Mouse (Mus musculus): ENCODE measurements at regions not wholly inside any gene's neighbourhood (a gene's known extent, or its start where the extent isn't known, plus 50 kb on each side); places are given as distances from the start of the nearest gene placed in this dataset.
"Not testable (repeated sequence)": the region's sequence is repeated elsewhere in the genome, so short reads cannot be mapped to it uniquely, and the experiment has no call there.

DNA sequence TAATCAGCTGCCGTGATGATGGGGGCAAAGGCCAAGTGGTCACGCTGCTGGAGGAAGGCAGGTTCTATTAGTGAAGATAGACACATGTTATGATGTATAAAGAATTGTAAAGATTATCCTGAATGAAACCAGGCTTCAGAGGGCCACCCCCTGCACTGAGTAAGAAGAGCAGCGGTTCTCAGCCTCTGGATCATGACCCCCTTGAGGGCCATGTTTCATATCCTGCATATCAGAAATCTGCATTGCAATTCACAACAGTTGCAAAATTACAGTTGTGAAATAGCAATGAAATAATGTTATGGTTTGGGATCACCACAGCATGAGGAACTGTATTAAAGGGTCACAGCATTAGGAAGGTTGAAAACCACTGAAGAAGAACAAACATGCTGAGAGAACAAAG lies 162.5 kb upstream of the Zranb2 start:
- Histone ChIP-seq H3K9me3 (no peaks in the 10 kb centered on the region), H3K27me3 (no peaks in the 10 kb centered on the region), H3K27ac (replicated peaks) (no peak overlapping the region), H3K4me3 (no peak overlapping the region), H3K9ac (no peak overlapping the region), H3K4me2 (no peak overlapping the region), H3K4me1 (replicated peaks) (no peaks in the 10 kb centered on the region), H3K36me3 (no peaks in the 10 kb centered on the region)
- no peak for ATAC-seq (ENCODE audit: low FRiP score, low read depth)
- WGBS, result 63% methylated on average over 3 of the region's 3 CpGs

DNA sequence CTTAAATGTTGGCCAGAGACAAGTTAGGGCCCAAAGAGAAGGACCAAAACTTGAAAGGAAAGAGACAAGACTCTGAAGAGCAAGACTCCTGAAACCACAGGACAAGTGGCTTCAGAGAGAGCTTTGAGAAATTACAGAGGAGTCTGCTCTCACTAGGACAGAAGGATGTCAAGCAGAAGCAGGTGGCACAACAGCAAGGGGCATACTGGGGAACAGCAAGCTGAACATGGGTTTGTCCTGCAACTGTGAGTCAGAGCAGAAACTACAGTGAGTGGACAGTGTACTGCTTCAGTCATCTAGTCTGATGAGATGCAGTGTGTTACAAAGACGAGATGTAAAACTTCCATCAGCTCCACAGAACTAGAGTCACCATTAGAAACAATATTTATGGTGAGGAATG lies 160.6 kb upstream of the Zranb2 start:
- Histone ChIP-seq H3K9me3 (no peaks in the 10 kb centered on the region), H3K9ac (no peak overlapping the region), H3K4me3 (no peak overlapping the region), H3K27me3 (no peaks in the 10 kb centered on the region), H3K36me3 (no peaks in the 10 kb centered on the region), H3K4me1 (replicated peaks) (no peaks in the 10 kb centered on the region), H3K4me2 (no peak overlapping the region), H3K27ac (replicated peaks) (no peak overlapping the region)
- WGBS, result 87% methylated on average over 1 of the region's 1 CpGs
- ATAC-seq (ENCODE audit: low FRiP score, low read depth), result no peak

DNA sequence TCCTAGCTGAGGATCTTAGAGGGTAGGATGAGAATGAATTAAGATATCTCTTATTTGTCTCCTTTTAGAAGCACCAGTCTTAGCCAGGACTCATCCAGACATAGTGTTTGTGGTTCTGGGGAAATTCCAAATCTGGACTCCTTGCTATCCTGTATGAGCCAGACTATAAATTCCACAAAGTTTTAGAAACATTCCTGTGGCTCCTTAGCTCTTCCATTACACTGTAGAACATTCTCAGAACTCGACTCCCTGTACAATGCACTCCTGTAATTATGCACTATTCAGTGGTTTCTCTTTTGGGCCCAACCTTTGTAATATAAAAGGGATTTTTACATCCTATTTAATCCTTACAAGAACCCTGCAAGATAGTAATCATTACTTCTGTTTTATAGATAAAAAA lies 159.8 kb upstream of the Zranb2 start:
- Histone ChIP-seq H3K4me1 (replicated peaks) (no peaks in the 10 kb centered on the region), H3K27me3 (no peaks in the 10 kb centered on the region), H3K36me3 (no peaks in the 10 kb centered on the region), H3K27ac (replicated peaks) (no peak overlapping the region), H3K9me3 (no peaks in the 10 kb centered on the region), H3K9ac (no peak overlapping the region), H3K4me2 (no peak overlapping the region), H3K4me3 (no peak overlapping the region)
- 76% methylated on average over 1 of the region's 1 CpGs for WGBS
- no peak for ATAC-seq (ENCODE audit: low FRiP score, low read depth)

DNA sequence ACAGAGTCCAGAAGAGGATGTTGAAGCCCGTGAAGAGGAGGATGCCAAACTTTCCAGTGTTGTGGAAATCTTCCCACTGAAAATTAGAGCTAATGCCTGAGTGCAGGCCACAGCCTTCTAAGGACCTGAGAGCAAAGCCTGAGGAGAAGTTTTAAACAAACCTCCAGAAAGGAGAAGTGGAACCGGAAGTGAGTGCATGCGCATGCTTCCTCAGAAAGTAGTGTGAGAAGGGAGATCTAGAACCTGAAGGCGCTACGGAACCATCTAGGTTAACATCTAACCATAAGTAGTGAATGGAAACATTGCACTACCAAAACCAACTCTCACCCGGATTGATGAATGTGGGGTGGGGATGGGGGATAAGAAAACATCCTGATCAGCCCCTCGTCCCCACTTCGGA lies 156.4 kb upstream of the Zranb2 start:
- 94% methylated on average over 8 of the region's 8 CpGs for WGBS
- no peak overlapping the region for H3K4me3 ChIP-seq
- H3K9ac ChIP-seq, result no peak overlapping the region
- ATAC-seq (ENCODE audit: low FRiP score, low read depth), result no peak
- no peaks in the 10 kb centered on the region for H3K4me1 ChIP-seq (replicated peaks)
- no peaks in the 10 kb centered on the region for H3K9me3 ChIP-seq
- H3K27me3 ChIP-seq, result no peaks in the 10 kb centered on the region
- H3K4me2 ChIP-seq, result no peak overlapping the region
- no peaks in the 10 kb centered on the region for H3K36me3 ChIP-seq
- H3K27ac ChIP-seq (replicated peaks), result no peak overlapping the region

DNA sequence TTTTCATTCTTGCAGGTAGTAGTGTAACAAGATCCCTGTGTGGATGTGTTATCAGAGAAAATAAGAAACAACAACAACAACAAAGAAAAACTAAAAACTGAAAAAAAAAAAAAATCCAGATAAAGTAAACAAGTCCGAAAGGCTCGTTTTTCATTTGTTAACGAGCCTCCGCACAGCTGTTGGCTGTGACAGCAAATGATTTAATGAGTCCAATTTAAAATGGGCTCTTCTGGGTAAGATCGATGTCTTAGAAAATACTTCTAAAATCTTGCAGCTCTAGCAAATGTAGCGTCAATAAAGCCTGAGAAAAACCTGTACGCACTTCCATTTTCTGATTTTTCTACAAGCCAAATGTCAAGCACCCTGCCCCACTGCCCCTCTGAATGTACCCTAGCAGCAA lies 155.8 kb upstream of the Zranb2 start:
- Histone ChIP-seq H3K9ac (no peak overlapping the region), H3K4me3 (no peak overlapping the region), H3K9me3 (no peaks in the 10 kb centered on the region), H3K36me3 (no peaks in the 10 kb centered on the region), H3K4me2 (no peak overlapping the region), H3K27ac (replicated peaks) (no peak overlapping the region), H3K4me1 (replicated peaks) (no peaks in the 10 kb centered on the region), H3K27me3 (no peaks in the 10 kb centered on the region)
- WGBS, result 80% methylated on average over 7 of the region's 7 CpGs
- ATAC-seq (ENCODE audit: low FRiP score, low read depth), result no peak

DNA sequence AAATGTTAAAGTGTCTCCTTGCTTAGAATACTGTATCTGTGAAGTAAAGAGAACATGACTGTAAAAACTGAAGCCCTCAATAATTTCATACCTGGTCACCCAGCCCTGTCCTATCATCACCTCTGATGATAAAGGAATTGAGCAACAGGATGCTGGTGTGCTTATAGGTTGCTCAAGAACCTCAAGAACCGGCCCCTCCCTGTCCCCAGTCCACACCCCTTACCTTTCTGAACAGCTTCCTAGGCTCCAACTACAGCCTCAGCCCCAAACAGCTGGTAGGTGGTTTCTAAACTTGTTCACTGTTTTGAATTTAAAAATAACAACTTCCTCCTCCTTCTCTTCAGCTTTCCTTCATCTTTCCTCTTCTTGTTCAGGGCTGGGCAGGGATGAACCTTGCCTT lies 142.1 kb upstream of the Zranb2 start:
- Histone ChIP-seq H3K27me3 (no peaks in the 10 kb centered on the region), H3K4me2 (no peak overlapping the region), H3K9ac (no peak overlapping the region), H3K27ac (replicated peaks) (no peak overlapping the region), H3K9me3 (no peaks in the 10 kb centered on the region), H3K4me1 (replicated peaks) (no peaks in the 10 kb centered on the region), H3K4me3 (no peak overlapping the region), H3K36me3 (no peaks in the 10 kb centered on the region)
- ATAC-seq (ENCODE audit: low FRiP score, low read depth), result no peak
- 85% methylated on average over 1 of the region's 1 CpGs for WGBS

DNA sequence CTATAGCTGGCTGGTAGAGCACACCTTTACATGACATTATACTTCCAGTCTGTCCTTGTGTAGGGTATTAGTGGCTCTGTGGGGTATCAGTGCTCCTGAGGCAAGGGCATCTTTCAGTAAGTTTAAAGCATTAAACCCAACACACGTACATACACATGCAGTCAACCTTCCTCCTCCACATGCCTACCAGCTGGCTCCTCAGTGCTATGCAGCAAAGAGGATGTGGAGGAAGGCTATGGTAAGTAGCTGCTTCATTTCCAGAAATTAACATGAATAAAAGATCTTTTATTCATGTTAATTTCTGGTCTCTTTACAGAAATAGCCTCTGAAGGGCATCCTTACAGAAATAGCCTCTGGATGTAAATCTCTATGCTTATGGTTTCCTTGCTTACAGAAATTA lies 140.1 kb upstream of the Zranb2 start:
- H3K4me1 ChIP-seq (replicated peaks), result no peaks in the 10 kb centered on the region
- no peak for ATAC-seq (ENCODE audit: low FRiP score, low read depth)
- no peaks in the 10 kb centered on the region for H3K27me3 ChIP-seq
- H3K9ac ChIP-seq, result no peak overlapping the region
- no peak overlapping the region for H3K27ac ChIP-seq (replicated peaks)
- no peaks in the 10 kb centered on the region for H3K36me3 ChIP-seq
- no peak overlapping the region for H3K4me3 ChIP-seq
- no peaks in the 10 kb centered on the region for H3K9me3 ChIP-seq
- WGBS, result 74% methylated on average over 1 of the region's 1 CpGs
- H3K4me2 ChIP-seq, result no peak overlapping the region

DNA sequence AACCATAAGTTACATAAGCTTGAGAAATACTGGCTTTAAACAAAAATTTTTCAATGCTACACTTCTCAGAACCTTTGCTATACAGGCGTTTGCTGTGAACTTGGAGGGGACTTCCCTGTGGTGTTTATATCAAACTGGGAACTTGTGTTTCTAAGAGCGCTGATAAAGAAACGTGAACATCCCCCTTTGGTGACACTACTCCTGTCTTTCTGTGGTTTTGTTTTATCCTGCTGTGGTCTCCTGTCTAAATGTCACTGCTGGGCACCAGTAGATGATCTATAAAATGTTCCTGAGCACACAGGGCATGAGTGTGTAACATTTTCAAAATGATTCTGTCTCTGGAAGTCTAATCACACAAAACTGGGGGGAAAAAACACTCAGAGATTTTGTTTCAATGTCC lies 134.1 kb upstream of the Zranb2 start:
- Histone ChIP-seq H3K36me3 (no peaks in the 10 kb centered on the region), H3K4me2 (no peak overlapping the region), H3K9me3 (no peaks in the 10 kb centered on the region), H3K4me3 (no peak overlapping the region), H3K27ac (replicated peaks) (no peak overlapping the region), H3K27me3 (no peaks in the 10 kb centered on the region), H3K4me1 (replicated peaks) (no peaks in the 10 kb centered on the region), H3K9ac (no peak overlapping the region)
- ATAC-seq (ENCODE audit: low FRiP score, low read depth), result no peak
- 79% methylated on average over 3 of the region's 3 CpGs for WGBS

DNA sequence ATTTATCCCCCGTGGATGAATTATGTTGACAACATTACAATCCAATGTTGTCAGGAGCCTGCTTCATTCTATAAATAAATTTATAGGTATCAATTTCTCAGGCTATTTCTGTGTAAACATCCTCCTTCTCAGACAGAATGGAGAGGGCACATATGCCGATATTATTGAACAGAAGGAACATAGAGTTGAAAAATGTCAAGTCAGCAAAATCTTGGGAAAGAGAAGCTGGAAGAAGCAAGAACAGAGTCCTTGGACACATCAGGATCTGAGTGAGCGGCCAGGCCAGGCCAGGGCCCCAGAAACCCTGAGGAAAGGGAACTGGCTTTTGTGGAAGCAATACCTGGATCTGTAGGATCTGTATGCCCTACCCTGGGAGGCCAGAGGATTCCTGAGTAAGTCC lies 129.9 kb upstream of the Zranb2 start:
- WGBS, result 81% methylated on average over 3 of the region's 3 CpGs
- ATAC-seq (ENCODE audit: low FRiP score, low read depth), result no peak
- H3K9me3 ChIP-seq, result no peaks in the 10 kb centered on the region
- no peak overlapping the region for H3K27ac ChIP-seq (replicated peaks)
- H3K4me2 ChIP-seq, result no peak overlapping the region
- H3K4me1 ChIP-seq (replicated peaks), result no peaks in the 10 kb centered on the region
- no peaks in the 10 kb centered on the region for H3K36me3 ChIP-seq
- no peaks in the 10 kb centered on the region for H3K27me3 ChIP-seq
- no peak overlapping the region for H3K4me3 ChIP-seq
- H3K9ac ChIP-seq, result no peak overlapping the region

DNA sequence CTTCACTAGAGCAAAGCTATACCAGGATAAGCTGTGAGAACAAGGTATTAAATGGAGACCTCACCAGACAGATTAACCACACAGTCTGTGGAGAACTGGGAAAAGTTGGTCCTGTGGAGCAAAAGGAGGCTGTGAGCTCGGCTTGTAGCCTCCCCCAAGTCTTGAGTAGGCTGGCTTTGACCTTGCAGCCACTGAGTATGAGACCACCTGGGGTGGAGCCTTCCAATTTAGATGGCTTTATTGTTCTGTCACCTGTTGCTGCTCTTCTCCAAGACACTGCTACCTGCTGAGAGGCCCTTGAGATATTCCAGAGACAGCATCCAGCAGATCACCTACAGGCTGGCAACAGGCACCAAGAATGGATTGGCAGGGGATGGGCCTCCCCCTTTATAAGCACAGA lies 110.5 kb upstream of the Zranb2 start:
- not testable (repeated sequence) for ATAC-seq (ENCODE audit: low FRiP score, low read depth)
- 58% methylated on average over 1 of the region's 1 CpGs for WGBS

DNA sequence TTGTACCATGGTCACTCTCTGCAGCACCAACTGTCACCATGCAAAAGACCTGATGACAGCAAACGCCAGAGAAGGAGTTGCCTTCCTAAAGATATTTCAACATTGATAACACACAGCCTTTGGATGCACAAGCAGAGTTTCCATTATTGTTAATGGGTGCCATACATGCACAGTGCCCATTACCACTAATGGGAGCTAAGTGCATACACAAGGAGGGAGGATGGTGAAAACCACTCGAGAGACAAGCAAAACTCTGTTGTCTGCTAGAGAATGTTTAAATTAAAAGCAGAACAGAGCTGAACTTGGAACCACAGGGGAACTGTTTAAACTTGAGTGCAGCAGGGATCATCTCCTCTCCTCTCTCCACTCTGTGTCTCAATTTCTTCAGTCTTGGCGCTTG lies 107.2 kb upstream of the Zranb2 start:
- H3K4me1 ChIP-seq (replicated peaks), result no peaks in the 10 kb centered on the region

More for the DNA sequence above, 110.5 kb upstream of the Zranb2 start:
- H3K4me3 ChIP-seq; H3K27me3 ChIP-seq; H3K9me3 ChIP-seq; H3K36me3 ChIP-seq; H3K4me1 ChIP-seq (replicated peaks); H3K9ac ChIP-seq; H3K4me2 ChIP-seq; H3K27ac ChIP-seq (replicated peaks): not testable (repeated sequence)

DNA sequence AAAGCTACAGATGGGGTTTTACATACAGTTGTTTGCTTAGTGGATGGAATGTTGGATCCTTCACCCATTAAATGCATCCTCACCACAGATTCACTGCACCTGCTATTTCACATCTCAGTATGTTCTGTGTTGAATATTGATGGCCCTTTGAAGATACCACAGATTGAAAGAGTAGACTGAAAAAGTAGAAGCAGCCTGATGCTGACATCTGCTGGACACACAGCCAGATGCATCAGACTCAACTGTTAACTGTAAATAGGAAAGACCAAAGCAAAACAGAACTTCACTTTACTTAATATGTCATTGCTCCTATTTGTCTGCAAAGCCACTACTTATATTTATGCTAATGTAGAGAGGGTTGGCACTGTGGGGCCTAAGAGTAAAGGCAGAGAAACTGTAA lies 84.2 kb upstream of the Zranb2 start:
- Histone ChIP-seq H3K4me1 (replicated peaks) (no peaks in the 10 kb centered on the region), H3K27me3 (no peaks in the 10 kb centered on the region), H3K9ac (no peak overlapping the region), H3K36me3 (no peaks in the 10 kb centered on the region), H3K9me3 (no peaks in the 10 kb centered on the region), H3K4me2 (no peak overlapping the region), H3K4me3 (no peak overlapping the region), H3K27ac (replicated peaks) (no peak overlapping the region)
- peak; percentile 81; the same call in 1 of the 2 replicates for ATAC-seq (ENCODE audit: low FRiP score, low read depth)

More for the DNA sequence above, 107.2 kb upstream of the Zranb2 start:
- Histone ChIP-seq H3K27me3 (no peaks in the 10 kb centered on the region), H3K9ac (no peak overlapping the region), H3K4me2 (no peak overlapping the region), H3K4me3 (no peak overlapping the region), H3K36me3 (no peaks in the 10 kb centered on the region), H3K27ac (replicated peaks) (no peak overlapping the region), H3K9me3 (no peaks in the 10 kb centered on the region)
- ATAC-seq (ENCODE audit: low FRiP score, low read depth), result no peak
- 78% methylated on average over 3 of the region's 3 CpGs for WGBS

DNA sequence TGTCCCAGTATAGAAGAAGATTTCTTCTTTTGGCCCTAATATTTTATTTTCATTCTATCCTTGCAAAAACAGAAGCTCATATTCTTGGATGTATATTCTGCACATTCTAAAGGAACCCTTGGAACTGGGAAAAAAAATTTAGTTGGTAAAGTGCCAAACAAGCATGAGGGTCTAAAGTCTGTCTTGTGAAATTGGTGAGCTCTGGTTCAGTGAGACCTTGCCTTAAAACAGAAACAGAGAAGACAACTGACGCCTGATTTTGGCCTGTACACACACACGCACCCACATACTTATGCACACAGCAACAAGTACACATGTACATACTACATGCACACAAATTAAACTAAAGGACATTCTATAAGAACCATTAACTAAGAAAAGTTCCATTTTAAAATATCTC lies 62.4 kb upstream of the Zranb2 start:
- 97% methylated on average over 2 of the region's 2 CpGs for WGBS

More for the DNA sequence above, 62.4 kb upstream of the Zranb2 start:
- no peaks in the 10 kb centered on the region for H3K27me3 ChIP-seq
- H3K4me1 ChIP-seq (replicated peaks), result no peaks in the 10 kb centered on the region
- H3K4me2 ChIP-seq, result no peak overlapping the region
- H3K9me3 ChIP-seq, result no peaks in the 10 kb centered on the region
- no peaks in the 10 kb centered on the region for H3K36me3 ChIP-seq
- H3K9ac ChIP-seq, result no peak overlapping the region
- no peak for ATAC-seq (ENCODE audit: low FRiP score, low read depth)
- no peak overlapping the region for H3K4me3 ChIP-seq
- no peak overlapping the region for H3K27ac ChIP-seq (replicated peaks)

Measured in hindbrain, embryonic 15.5 days (tissue).